Mouse (Mus musculus) kidney, postnatal 36 days (tissue): ENCODE results near the gene Oxt.

ENCODE experiments used
- DNase-seq, 2 experiments: peaks; one replicate each; pipeline ENCODE4 v3.0.0; 2021 to 2022; ENCODE audit warnings: mixed read lengths in 2 of 2

The Oxt gene

GRCm38 (mm10) chr2:130579791-130580190, 3.8 kb downstream of the Oxt start:
- no peak for DNase-seq

GRCm38 (mm10) chr2:130581201-130581600, 5.2 kb downstream of the Oxt start:
- no peak for DNase-seq

GRCm38 (mm10) chr2:130582552-130582951, 6.6 kb downstream of the Oxt start, which contains the start of gene Avp:
Gene Avp (minus strand): TSS chr2:130582554.
- DNase-seq: no peak

GRCm38 (mm10) chr2:130583902-130584560, 8.1 kb downstream of the Oxt start:
- DNase-seq: no peak

GRCm38 (mm10) chr2:130586016-130586415, 10.0 kb downstream of the Oxt start:
- no peak for DNase-seq

- no peak for DNase-seq
Observed at GRCm38 (mm10) chr2:130588373-130588772, 12.4 kb downstream of the Oxt start.

- no peak for DNase-seq
Observed at GRCm38 (mm10) chr2:130589157-130589556, 13.2 kb downstream of the Oxt start.

GRCm38 (mm10) chr2:130589761-130590160, 13.8 kb downstream of the Oxt start:
- DNase-seq: no peak

- DNase-seq: no peak
Observed at GRCm38 (mm10) chr2:130591016-130591415, 15.0 kb downstream of the Oxt start.

- no peak for DNase-seq
Observed at GRCm38 (mm10) chr2:130595596-130595995, 19.6 kb downstream of the Oxt start.

- DNase-seq: peak; percentile 39 to 48
Observed at GRCm38 (mm10) chr2:130597601-130598010, 21.6 kb downstream of the Oxt start.

GRCm38 (mm10) chr2:130598399-130598798, 22.4 kb downstream of the Oxt start:
- DNase-seq: no peak

GRCm38 (mm10) chr2:130602195-130602594, 26.2 kb downstream of the Oxt start:
- DNase-seq: no peak

- peak in 1 of 2 experiments; percentile 76 for DNase-seq
Observed at GRCm38 (mm10) chr2:130613091-130613490, 37.1 kb downstream of the Oxt start.

GRCm38 (mm10) chr2:130618972-130619371, 43.0 kb downstream of the Oxt start:
- peak; percentile 62 to 65 for DNase-seq
